Mouse (Mus musculus) hindbrain, embryonic 12.5 days (tissue): ENCODE results near the gene Zfp664. TPM values are rescaled to one million over a fixed set of nuclear protein-coding genes. Genes with fewer than 3 reads are reported as not detected.

Experiments
- ATAC-seq: fragments of 200-750 bp; cut with Nextera tagmentation; 2 replicates; pipeline ENCODE4 v1.8.0; 2017; ENCODE audit warnings: moderate TSS enrichment; ENCODE audit not compliant: low FRiP score
- H3K27ac ChIP-seq: fragments of 300-500 bp; sonication (generic); 2 replicates; pipeline ENCODE4 v1.5.1; 2016; ENCODE audit warnings: mild to moderate bottlenecking
- H3K27me3 ChIP-seq: fragments of 300-500 bp; sonication (generic); 2 replicates; pipeline ENCODE4 v1.6.1; 2016; ENCODE audit warnings: mild to moderate bottlenecking
- H3K36me3 ChIP-seq: fragments of 300-500 bp; sonication (generic); 2 replicates; pipeline ENCODE4 v1.6.1; 2016; ENCODE audit warnings: mild to moderate bottlenecking
- H3K4me1 ChIP-seq: fragments of 300-500 bp; sonication (generic); 2 replicates; pipeline ENCODE4 v1.6.1; 2016
- H3K4me2 ChIP-seq: fragments of 300-500 bp; sonication (generic); replicated peaks from 2 replicates; pipeline ENCODE4 v1.6.1; 2016; ENCODE audit warnings: mild to moderate bottlenecking
- H3K4me3 ChIP-seq: fragments of 300-500 bp; sonication (generic); 2 replicates; pipeline ENCODE4 v1.5.1; 2016; ENCODE audit warnings: mild to moderate bottlenecking
- H3K9ac ChIP-seq: fragments of 300-500 bp; sonication (generic); 2 replicates; pipeline ENCODE4 v1.6.1; 2016; ENCODE audit warnings: mild to moderate bottlenecking, moderate library complexity
- H3K9me3 ChIP-seq: fragments of 300-500 bp; sonication (generic); replicated peaks from 2 replicates; pipeline ENCODE4 v1.6.1; 2016; ENCODE audit warnings: mild to moderate bottlenecking
- WGBS: fragments of 180-500 bp; shearing (Covaris S2); methylation state at CpG from one replicate; pipeline ENCODE4 v1.1.7; 2016; 5-methylcytosine and 5-hydroxymethylcytosine counted together
- polyA plus RNA-seq: library from polyadenylated mRNA; unstranded; fragments of >200 nt; fragmentation: Nextera tagmentation; extraction: Ambion mirVana; gene quantifications from 2 replicates; pipeline ENCODE4 v1.2.1, GENCODE M21; 2016

Gene Zfp664
- polyA plus RNA-seq, 1 experiment from 2014 or later = 152 TPM

- H3K27me3 ChIP-seq = no peaks in the 10 kb centered on the region
- H3K9me3 ChIP-seq = no peaks in the 10 kb centered on the region
- ATAC-seq = no peak
- H3K4me2 ChIP-seq = no peak overlapping the region
- peaks cover 9% of the 10 kb centered on the region; the same call in 1 of the 2 replicates for H3K4me1 ChIP-seq
- H3K27ac ChIP-seq = no peak overlapping the region
- no peak overlapping the region for H3K4me3 ChIP-seq
- peaks cover 28% of the 10 kb centered on the region for H3K36me3 ChIP-seq
- 90% methylated on average over 6 of the region's 6 CpGs for WGBS
- H3K9ac ChIP-seq = no peak overlapping the region
Measured at GRCm38 (mm10) chr5:124873890-124874601, 11.6 kb downstream of the Zfp664 start.

GRCm38 (mm10) chr5:124879251-124879650 lies 16.8 kb downstream of the Zfp664 start:
- Histone ChIP-seq H3K4me2 (no peak overlapping the region), H3K9ac (no peak overlapping the region), H3K4me3 (no peak overlapping the region), H3K4me1 (no peaks in the 10 kb centered on the region), H3K9me3 (no peaks in the 10 kb centered on the region), H3K36me3 (peaks cover 30% of the 10 kb centered on the region), H3K27me3 (no peaks in the 10 kb centered on the region), H3K27ac (no peak overlapping the region)
- ATAC-seq = no peak
- 89% methylated on average over 4 of the region's 4 CpGs for WGBS

- H3K27me3 ChIP-seq = no peaks in the 10 kb centered on the region
- H3K4me1 ChIP-seq = no peaks in the 10 kb centered on the region
- no peak for ATAC-seq
- H3K4me2 ChIP-seq = no peak overlapping the region
- H3K9me3 ChIP-seq = no peaks in the 10 kb centered on the region
- H3K36me3 ChIP-seq = peaks cover 32% of the 10 kb centered on the region
- WGBS = 91% methylated on average over 6 of the region's 6 CpGs
- H3K9ac ChIP-seq = no peak overlapping the region
- no peak overlapping the region for H3K4me3 ChIP-seq
- no peak overlapping the region for H3K27ac ChIP-seq
Measured at GRCm38 (mm10) chr5:124879801-124880200, 17.3 kb downstream of the Zfp664 start.

GRCm38 (mm10) chr5:124883877-124884276 lies 21.4 kb downstream of the Zfp664 start:
- WGBS = 92% methylated on average over 6 of the region's 6 CpGs
- H3K4me3 ChIP-seq = no peak overlapping the region
- H3K27ac ChIP-seq = no peak overlapping the region
- no peak overlapping the region for H3K4me2 ChIP-seq
- H3K36me3 ChIP-seq = peaks cover 46% of the 10 kb centered on the region
- H3K9me3 ChIP-seq = no peaks in the 10 kb centered on the region
- H3K9ac ChIP-seq = no peak overlapping the region
- no peaks in the 10 kb centered on the region for H3K4me1 ChIP-seq
- no peaks in the 10 kb centered on the region for H3K27me3 ChIP-seq
- ATAC-seq = no peak

- H3K27ac ChIP-seq = no peak overlapping the region
- peaks cover 32% of the 10 kb centered on the region for H3K36me3 ChIP-seq
- H3K4me2 ChIP-seq = no peak overlapping the region
- peaks cover 17% of the 10 kb centered on the region for H3K4me1 ChIP-seq
- H3K9me3 ChIP-seq = no peaks in the 10 kb centered on the region
- H3K9ac ChIP-seq = no peak overlapping the region
- H3K4me3 ChIP-seq = no peak overlapping the region
- no peak for ATAC-seq
- WGBS = 95% methylated on average over 8 of the region's 8 CpGs
- H3K27me3 ChIP-seq = no peaks in the 10 kb centered on the region
Measured at GRCm38 (mm10) chr5:124888661-124889060, 26.2 kb downstream of the Zfp664 start.

- 59% methylated on average over 3 of the region's 3 CpGs for WGBS
- H3K4me3 ChIP-seq = no peak overlapping the region
- no peak for ATAC-seq
- no peaks in the 10 kb centered on the region for H3K27me3 ChIP-seq
- H3K4me2 ChIP-seq = no peak overlapping the region
- no peak overlapping the region for H3K27ac ChIP-seq
- H3K36me3 ChIP-seq = peaks cover 7% of the 10 kb centered on the region
- peaks cover 21% of the 10 kb centered on the region for H3K4me1 ChIP-seq
- no peaks in the 10 kb centered on the region for H3K9me3 ChIP-seq
- H3K9ac ChIP-seq = no peak overlapping the region
Measured at GRCm38 (mm10) chr5:124891921-124892370, 29.5 kb downstream of the Zfp664 start.

- peaks cover 17% of the 10 kb centered on the region for H3K4me1 ChIP-seq
- no peak for ATAC-seq
- 39% methylated on average over 5 of the region's 8 CpGs for WGBS
- H3K36me3 ChIP-seq = no peaks in the 10 kb centered on the region
- H3K9me3 ChIP-seq = no peaks in the 10 kb centered on the region
- H3K4me2 ChIP-seq = no peak overlapping the region
- H3K27ac ChIP-seq = no peak overlapping the region
- no peak overlapping the region for H3K4me3 ChIP-seq
- no peak overlapping the region for H3K9ac ChIP-seq
- no peaks in the 10 kb centered on the region for H3K27me3 ChIP-seq
Measured at GRCm38 (mm10) chr5:124896135-124896534, 33.6 kb downstream of the Zfp664 start.

GRCm38 (mm10) chr5:124899945-124900631 lies 37.6 kb downstream of the Zfp664 start:
- Histone ChIP-seq H3K9ac (no peak overlapping the region), H3K4me2 (peak overlapping the region; percentile 35), H3K27ac (no peak overlapping the region), H3K4me1 (peaks cover 10% of the 10 kb centered on the region), H3K4me3 (no peak overlapping the region), H3K9me3 (no peaks in the 10 kb centered on the region), H3K36me3 (no peaks in the 10 kb centered on the region), H3K27me3 (no peaks in the 10 kb centered on the region)
- peak; percentile 52; the same call in 1 of the 2 replicates for ATAC-seq
- 32% methylated on average over 20 of the region's 20 CpGs for WGBS

- H3K4me3 ChIP-seq = no peak overlapping the region
- H3K27ac ChIP-seq = no peak overlapping the region
- no peaks in the 10 kb centered on the region for H3K9me3 ChIP-seq
- no peak for ATAC-seq
- no peak overlapping the region for H3K9ac ChIP-seq
- no peaks in the 10 kb centered on the region for H3K27me3 ChIP-seq
- peaks cover 10% of the 10 kb centered on the region for H3K4me1 ChIP-seq
- no peaks in the 10 kb centered on the region for H3K36me3 ChIP-seq
- H3K4me2 ChIP-seq = no peak overlapping the region
- 70% methylated on average over 19 of the region's 19 CpGs for WGBS
Measured at GRCm38 (mm10) chr5:124900738-124901490, 38.4 kb downstream of the Zfp664 start.

GRCm38 (mm10) chr5:124901675-124902074 lies 39.2 kb downstream of the Zfp664 start:
- H3K9ac ChIP-seq = no peak overlapping the region
- H3K36me3 ChIP-seq = no peaks in the 10 kb centered on the region
- H3K27me3 ChIP-seq = no peaks in the 10 kb centered on the region
- no peak overlapping the region for H3K27ac ChIP-seq
- H3K9me3 ChIP-seq = no peaks in the 10 kb centered on the region
- H3K4me3 ChIP-seq = no peak overlapping the region
- peaks cover 7% of the 10 kb centered on the region for H3K4me1 ChIP-seq
- no peak for ATAC-seq
- 91% methylated on average over 6 of the region's 6 CpGs for WGBS
- H3K4me2 ChIP-seq = no peak overlapping the region

- H3K4me3 ChIP-seq = no peak overlapping the region
- no peak overlapping the region for H3K4me2 ChIP-seq
- no peak for ATAC-seq
- no peaks in the 10 kb centered on the region for H3K36me3 ChIP-seq
- no peaks in the 10 kb centered on the region for H3K9me3 ChIP-seq
- no peaks in the 10 kb centered on the region for H3K27me3 ChIP-seq
- peaks cover 7% of the 10 kb centered on the region for H3K4me1 ChIP-seq
- no peak overlapping the region for H3K9ac ChIP-seq
- WGBS = 86% methylated on average over 10 of the region's 10 CpGs
- no peak overlapping the region for H3K27ac ChIP-seq
Measured at GRCm38 (mm10) chr5:124902195-124902594, 39.7 kb downstream of the Zfp664 start.

- no peaks in the 10 kb centered on the region for H3K27me3 ChIP-seq
- no peak for ATAC-seq
- no peaks in the 10 kb centered on the region for H3K36me3 ChIP-seq
- WGBS = 76% methylated on average over 4 of the region's 4 CpGs
- H3K27ac ChIP-seq = no peak overlapping the region
- H3K4me1 ChIP-seq = peaks cover 7% of the 10 kb centered on the region
- no peak overlapping the region for H3K9ac ChIP-seq
- H3K9me3 ChIP-seq = no peaks in the 10 kb centered on the region
- H3K4me2 ChIP-seq = no peak overlapping the region
- no peak overlapping the region for H3K4me3 ChIP-seq
Measured at GRCm38 (mm10) chr5:124903852-124904251, 41.4 kb downstream of the Zfp664 start.
